Mouse (Mus musculus) testis, adult 2 months (tissue): ENCODE measurements at regions not wholly inside any gene's neighbourhood (a gene's known extent, or its start where the extent isn't known, plus 50 kb on each side); places are given as distances from the start of the nearest gene placed in this dataset.
A peak's percentile ranks its signal among the peaks of the same experiment; 100 is the strongest.

Source experiments
- H3K27ac ChIP-seq: fragments of 200-500 bp; 2 replicates; pipeline ENCODE4 v1.5.1; 2012; ENCODE audit warnings: low read depth, low read length; ENCODE audit not compliant: control insufficient read depth, insufficient read depth
- H3K27me3 ChIP-seq: fragments of 200-500 bp; 2 replicates; pipeline ENCODE4 v1.6.1; 2012; ENCODE audit warnings: mild to moderate bottlenecking, low read length, moderate library complexity; ENCODE audit not compliant: control insufficient read depth, insufficient read depth
- H3K36me3 ChIP-seq: fragments of 200-500 bp; 2 replicates; pipeline ENCODE4 v1.6.1; 2012; ENCODE audit warnings: mild to moderate bottlenecking, low read length; ENCODE audit not compliant: control insufficient read depth, insufficient read depth
- H3K4me1 ChIP-seq: fragments of 200-500 bp; 2 replicates; pipeline ENCODE4 v1.6.1; 2012; ENCODE audit warnings: low read length; ENCODE audit not compliant: control insufficient read depth, insufficient read depth
- H3K4me3 ChIP-seq: fragments of 200-500 bp; 2 replicates; pipeline ENCODE4 v1.5.1; 2012; ENCODE audit warnings: low read depth, mild to moderate bottlenecking, low read length, moderate library complexity, mixed read lengths; ENCODE audit not compliant: control insufficient read depth
- CTCF ChIP-seq: fragments of 200-500 bp; IDR thresholded peaks from 2 replicates; pipeline ENCODE4 v1.5.1; 2012; ENCODE audit warnings: low read depth, mild to moderate bottlenecking, inconsistent platforms, low read length, moderate library complexity; ENCODE audit not compliant: control insufficient read depth, insufficient read depth, insufficient replicate concordance
- POLR2A ChIP-seq: fragments of 200-500 bp; IDR thresholded peaks from 2 replicates; pipeline ENCODE4 v1.6.1; 2012; ENCODE audit warnings: low read depth, mild to moderate bottlenecking, inconsistent platforms, low read length, moderate library complexity; ENCODE audit not compliant: control insufficient read depth

- Histone ChIP-seq H3K4me3 (no peak overlapping the region), H3K27me3 (peaks cover 5% of the 10 kb centered on the region; the same call in 1 of the 2 replicates), H3K4me1 (peaks cover 8% of the 10 kb centered on the region), H3K27ac (no peak overlapping the region), H3K36me3 (no peaks in the 10 kb centered on the region)
- TF ChIP-seq CTCF (no peak), POLR2A (no peak)
These were observed 50.6 kb upstream of the Hnrnpa3 start for GRCm38 (mm10) chr2:75608482-75608881.

GRCm38 (mm10) chr2:75609150-75609946 is 49.7 kb upstream of the Hnrnpa3 start:
- no peaks in the 10 kb centered on the region for H3K36me3 ChIP-seq
- H3K4me1 ChIP-seq: peaks cover 8% of the 10 kb centered on the region
- H3K27ac ChIP-seq: no peak overlapping the region
- peak overlapping the region; percentile 45 for H3K4me3 ChIP-seq
- TF ChIP-seq CTCF (no peak), POLR2A (no peak)
- H3K27me3 ChIP-seq: peaks cover 5% of the 10 kb centered on the region; the same call in 1 of the 2 replicates
